Mouse (Mus musculus): ENCODE measurements at regions not wholly inside any gene's neighbourhood (a gene's known extent, or its start where the extent isn't known, plus 50 kb on each side); places are given as distances from the start of the nearest gene placed in this dataset.

- TF ChIP-seq POLR2A (IDR thresholded peaks at IDR 0.05; ENCODE audit: insufficient read depth, low read depth, low read length) = no peak
- peak; percentile 99 for TF ChIP-seq CTCF (IDR thresholded peaks at IDR 0.05; ENCODE audit: insufficient read depth, low read depth, low read length)
Observed at GRCm38 (mm10) chr3:52843998-52844397, 173.0 kb downstream of the Cog6 start.

Data from olfactory bulb, adult 2 months (tissue).